Mouse (Mus musculus): ENCODE data around the gene Hmcn2.
A peak's percentile ranks its signal among the peaks of the same experiment; 100 is the strongest.

DNA sequence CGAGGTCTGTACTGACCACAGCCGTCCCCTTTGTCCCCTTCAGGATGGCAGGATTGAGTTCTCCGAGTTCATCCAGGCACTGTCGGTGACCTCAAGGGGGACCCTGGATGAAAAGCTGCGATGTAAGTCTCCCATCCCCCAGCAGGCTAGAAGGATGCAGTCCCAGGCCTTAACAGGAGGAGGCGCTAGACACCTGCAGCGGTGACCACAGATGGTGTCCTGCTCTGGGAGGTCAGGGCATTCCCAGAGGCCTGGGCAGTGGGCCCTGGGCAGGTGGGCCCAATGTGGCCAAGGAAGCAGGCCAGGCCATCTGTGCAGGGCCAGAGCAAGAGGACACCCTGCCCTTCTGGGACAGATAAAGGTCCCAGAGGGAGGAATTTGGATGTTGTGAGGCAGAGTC lies 31.9 kb upstream of the Hmcn2 start:
- TF ChIP-seq CTCF (IDR thresholded peaks at IDR 0.05; ENCODE audit: extremely low read depth, insufficient read depth, low read length) (peak; percentile 17; the same call in 1 of the 2 replicates), POLR2A (IDR thresholded peaks at IDR 0.05; ENCODE audit: extremely low read depth, insufficient read depth, low read length) (no peak)
